Comparison of ENCODE assay signal across 29 mouse cellular contexts in genomic region chr4:29090949-29091348, GRCm38 (mm10).
DNase-seq lines count a peak whose midpoint lies in the region; ATAC-seq and TF ChIP-seq lines count a peak whose summit lies in the region.
"Had no signal": no experiment of that assay in that cellular context is flagged by ENCODE, and none has a peak within 500 bp of the region (broad histone marks: within the 10 kb centered on the region; RNA-seq: fewer than 3 reads in every experiment).

No protein-coding gene starts in this region.

- H3K9me3 ChIP-seq in embryonic facial prominence, embryonic 14.5 days (ENCODE audit: control insufficient read depth, low read length), result no peaks in the 10 kb centered on the region
- H3K9me3 ChIP-seq in embryonic facial prominence, embryonic 10.5 days, result no peaks in the 10 kb centered on the region
- no peaks in the 10 kb centered on the region for H3K9me3 ChIP-seq in heart, embryonic 15.5 days (replicated peaks)
- no peaks in the 10 kb centered on the region for H3K9me3 ChIP-seq in lung, embryonic 14.5 days (ENCODE audit: low read depth, low read length)
- H3K9me3 ChIP-seq: embryonic facial prominence, embryonic 12.5 days; forebrain, embryonic 12.5 days; limb, embryonic 13.5 days; liver, embryonic 12.5 days; midbrain, embryonic 13.5 days; neural tube, embryonic 12.5 days had no signal

- no peaks in the 10 kb centered on the region for H3K36me3 ChIP-seq in embryonic facial prominence, embryonic 14.5 days (ENCODE audit: control insufficient read depth, insufficient read depth, low read length)
- H3K36me3 ChIP-seq in embryonic facial prominence, embryonic 10.5 days (replicated peaks), result no peaks in the 10 kb centered on the region
- H3K36me3 ChIP-seq in heart, embryonic 15.5 days, result no peaks in the 10 kb centered on the region
- H3K36me3 ChIP-seq in lung, embryonic 14.5 days (ENCODE audit: insufficient read depth), result no peaks in the 10 kb centered on the region
- H3K36me3 ChIP-seq: embryonic facial prominence, embryonic 12.5 days; forebrain, embryonic 12.5 days; G1E; limb, embryonic 13.5 days; liver, embryonic 12.5 days; midbrain, embryonic 13.5 days; neural tube, embryonic 12.5 days had no signal

- H3K9ac ChIP-seq in embryonic facial prominence, embryonic 14.5 days (ENCODE audit: low read depth, low read length), result no peak overlapping the region
- H3K9ac ChIP-seq in heart, embryonic 15.5 days, result no peak overlapping the region
- H3K9ac ChIP-seq in lung, embryonic 14.5 days, result no peak overlapping the region
- H3K9ac ChIP-seq: embryonic facial prominence, embryonic 12.5 days; forebrain, embryonic 12.5 days; hindbrain, embryonic 14.5 days; limb, embryonic 13.5 days; liver, embryonic 12.5 days; midbrain, embryonic 13.5 days; neural tube, embryonic 12.5 days had no signal

- ATAC-seq in embryonic facial prominence, embryonic 14.5 days (ENCODE audit: low read depth), result no peak
- ATAC-seq in heart, embryonic 15.5 days (replicated peaks; ENCODE audit: insufficient number of reproducible peaks, insufficient read depth, low FRiP score, low read depth), result no peak
- peak; percentile 45; the same call in 1 of the 2 replicates for ATAC-seq in lung, embryonic 14.5 days (ENCODE audit: insufficient read depth)
- no peak for ATAC-seq in megakaryocyte, adult 5-6 weeks (ENCODE audit: poor library complexity, severe bottlenecking)
- ATAC-seq: inflammation-experienced regulatory T-cells, adult 6 months; liver, embryonic 12.5 days; midbrain, embryonic 13.5 days; Patski had no signal

- TF ChIP-seq CTCF in lung, embryonic 14.5 days (IDR thresholded peaks at IDR 0.05; ENCODE audit: low read depth), result no peak

- intact Hi-C loops in heart, postnatal 14 days (cut with DNase I), result no loop called here

- H3K4me2 ChIP-seq in embryonic facial prominence, embryonic 14.5 days (ENCODE audit: low read depth, low read length), result no peak overlapping the region
- H3K4me2 ChIP-seq in heart, embryonic 15.5 days, result peak overlapping the region; percentile 28; the same call in 1 of the 2 replicates
- H3K4me2 ChIP-seq in lung, embryonic 14.5 days, result no peak overlapping the region
- H3K4me2 ChIP-seq: embryonic facial prominence, embryonic 12.5 days; forebrain, embryonic 12.5 days; hindbrain, embryonic 14.5 days; limb, embryonic 13.5 days; liver, embryonic 12.5 days; midbrain, embryonic 13.5 days; neural tube, embryonic 12.5 days had no signal

- peak; percentile 18 for DNase-seq in embryonic facial prominence, embryonic 14.5 days (ENCODE audit: low spot score)
- DNase-seq in embryonic facial prominence, embryonic 10.5 days (ENCODE audit: low spot score), result no peak
- no peak for DNase-seq in heart, postnatal 14 days
- DNase-seq in lung, embryonic 14.5 days, result peak; percentile 48
- no peak for DNase-seq in lung, postnatal 14 days
- peak; percentile 66 for DNase-seq in R1 (ENCODE audit: low read depth, low spot score)
- DNase-seq: adrenal gland, adult 8-10 months; cerebellum, adult 18-20 months; cerebellum, postnatal 14 days; gastrocnemius, postnatal 25 days; heart, postnatal 10 days; kidney, adult 2 months; lung, postnatal 10 days; right cerebral cortex, postnatal 25 days; spleen, adult 18-20 months had no signal

- H3K4me3 ChIP-seq in embryonic facial prominence, embryonic 14.5 days (ENCODE audit: low read depth, low read length), result no peak overlapping the region
- no peak overlapping the region for H3K4me3 ChIP-seq in embryonic facial prominence, embryonic 10.5 days
- H3K4me3 ChIP-seq in heart, embryonic 15.5 days, result no peak overlapping the region
- no peak overlapping the region for H3K4me3 ChIP-seq in lung, embryonic 14.5 days (ENCODE audit: low read depth, low read length)
- H3K4me3 ChIP-seq: embryonic facial prominence, embryonic 12.5 days; erythroblast, embryonic 14.5 days; forebrain, embryonic 12.5 days; limb, embryonic 13.5 days; liver, embryonic 12.5 days; megakaryocyte, embryonic 14.5 days; midbrain, embryonic 13.5 days; neural tube, embryonic 12.5 days had no signal

- no peak overlapping the region for H3K27ac ChIP-seq in embryonic facial prominence, embryonic 14.5 days (replicated peaks; ENCODE audit: low read depth, low read length)
- no peak overlapping the region for H3K27ac ChIP-seq in embryonic facial prominence, embryonic 10.5 days (replicated peaks)
- no peak overlapping the region for H3K27ac ChIP-seq in heart, embryonic 15.5 days
- peak overlapping the region; percentile 54 for H3K27ac ChIP-seq in lung, embryonic 14.5 days (ENCODE audit: low read depth)
- H3K27ac ChIP-seq: embryonic facial prominence, embryonic 12.5 days; forebrain, embryonic 12.5 days; hindbrain, embryonic 14.5 days; limb, embryonic 13.5 days; liver, embryonic 12.5 days; midbrain, embryonic 13.5 days; neural tube, embryonic 12.5 days had no signal

- H3K4me1 ChIP-seq in embryonic facial prominence, embryonic 14.5 days (ENCODE audit: control insufficient read depth, insufficient read depth, low read length), result 0 out of 2 replicates have a peak, but pooled peaks cover 3% of the 10 kb centered on the region
- peaks cover 22% of the 10 kb centered on the region for H3K4me1 ChIP-seq in embryonic facial prominence, embryonic 10.5 days
- peaks cover 22% of the 10 kb centered on the region for H3K4me1 ChIP-seq in heart, embryonic 15.5 days (replicated peaks)
- peaks cover 21% of the 10 kb centered on the region for H3K4me1 ChIP-seq in lung, embryonic 14.5 days (ENCODE audit: insufficient read depth)
- H3K4me1 ChIP-seq: limb, embryonic 13.5 days; liver, embryonic 12.5 days; megakaryocyte, embryonic 14.5 days; neural tube, embryonic 12.5 days had no signal

- 17% methylated on average over 4 of the region's 4 CpGs for WGBS in embryonic facial prominence, embryonic 14.5 days
- WGBS in embryonic facial prominence, embryonic 10.5 days, result 29% methylated on average over 4 of the region's 4 CpGs
- WGBS in heart, embryonic 15.5 days, result 20% methylated on average over 4 of the region's 4 CpGs
- 9% methylated on average over 4 of the region's 4 CpGs for WGBS in lung, embryonic 14.5 days

- no peaks in the 10 kb centered on the region for H3K27me3 ChIP-seq in embryonic facial prominence, embryonic 14.5 days (replicated peaks; ENCODE audit: control insufficient read depth, insufficient read depth, low read length)
- no peaks in the 10 kb centered on the region for H3K27me3 ChIP-seq in embryonic facial prominence, embryonic 10.5 days (replicated peaks; ENCODE audit: low read depth, poor library complexity, severe bottlenecking)
- H3K27me3 ChIP-seq in heart, embryonic 15.5 days, result peaks cover 8% of the 10 kb centered on the region
- no peaks in the 10 kb centered on the region for H3K27me3 ChIP-seq in lung, embryonic 14.5 days (ENCODE audit: insufficient read depth, low read length)
- H3K27me3 ChIP-seq: embryonic facial prominence, embryonic 12.5 days; forebrain, embryonic 12.5 days; limb, embryonic 13.5 days; liver, embryonic 12.5 days; megakaryocyte, embryonic 14.5 days; midbrain, embryonic 13.5 days; neural tube, embryonic 12.5 days; Patski had no signal

Comparison
In these comparisons a context has a peak if more than half of its experiments do, and no peak if none do; other contexts are left out.
1. DNase-seq: peak in embryonic facial prominence, embryonic 14.5 days (single experiment), lung, embryonic 14.5 days (single experiment) and R1 (single experiment); none in embryonic facial prominence, embryonic 10.5 days (single experiment), heart, postnatal 14 days (0 of 2) and lung, postnatal 14 days (single experiment).